ENCODE assay signal across 24 mouse cellular contexts in the genomic region with DNA sequence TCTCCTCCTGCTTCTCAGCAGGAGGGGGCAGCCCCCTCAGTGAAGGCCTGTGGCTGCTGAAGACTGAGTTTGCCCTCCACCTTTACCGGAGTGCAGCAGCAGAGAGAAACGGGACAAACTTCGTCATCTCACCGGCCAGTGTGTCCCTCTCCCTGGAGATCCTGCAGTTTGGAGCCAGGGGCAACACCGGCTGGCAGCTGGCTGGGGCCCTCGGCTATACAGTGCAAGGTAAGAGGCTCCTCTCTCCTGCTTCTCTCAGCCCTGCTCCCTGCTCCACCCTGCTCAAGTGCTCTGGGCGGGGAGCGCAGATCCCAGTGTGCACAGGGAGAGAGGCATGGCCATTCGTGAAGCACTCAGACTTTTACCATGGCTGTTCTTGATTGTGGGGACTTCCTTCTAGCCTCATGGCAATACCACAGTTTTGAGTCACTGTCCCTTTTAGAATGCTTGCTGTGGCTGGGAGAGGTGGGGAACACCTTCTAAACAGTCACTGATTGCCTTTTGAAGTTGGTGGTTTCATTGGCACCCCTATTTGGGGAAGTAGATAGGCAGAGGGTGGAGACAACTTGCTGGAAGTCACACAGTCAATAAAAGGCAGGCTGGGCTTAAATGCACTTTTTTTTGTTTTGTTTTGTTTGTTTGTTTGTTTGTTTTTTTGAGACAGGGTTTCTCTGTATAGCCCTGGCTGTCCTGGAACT. TPM values are rescaled to one million over a fixed set of nuclear protein-coding genes. Genes with fewer than 3 reads are reported as not detected.
DNase-seq lines count a peak whose midpoint lies in the region; ATAC-seq lines count a peak whose summit lies in the region.
"Had no signal": no experiment of that assay in that cellular context is flagged by ENCODE, and none has a peak within 500 bp of the region (broad histone marks: within the 10 kb centered on the region; RNA-seq: fewer than 3 reads in every experiment).

No protein-coding gene starts in this region.

- H3K4me2 ChIP-seq in midbrain, embryonic 16.5 days (ENCODE audit: low read length) = no peak overlapping the region
- H3K4me2 ChIP-seq: heart, embryonic 15.5 days; hindbrain, embryonic 15.5 days; limb, embryonic 15.5 days; lung, embryonic 14.5 days; neural tube, embryonic 12.5 days had no signal

- no peaks in the 10 kb centered on the region for H3K36me3 ChIP-seq in midbrain, embryonic 10.5 days
- H3K36me3 ChIP-seq in midbrain, embryonic 16.5 days (ENCODE audit: control insufficient read depth, insufficient read depth, low read length) = no peaks in the 10 kb centered on the region
- no peaks in the 10 kb centered on the region for H3K36me3 ChIP-seq in splenic B cell, adult 2 months (ENCODE audit: control insufficient read depth, insufficient read depth, low read length, poor library complexity, severe bottlenecking)
- H3K36me3 ChIP-seq: G1E; heart, embryonic 15.5 days; hindbrain, embryonic 15.5 days; limb, embryonic 15.5 days; neural tube, embryonic 12.5 days had no signal

- 51% methylated on average over 9 of the region's 9 CpGs for WGBS in midbrain, embryonic 10.5 days
- 43% methylated on average over 9 of the region's 9 CpGs for WGBS in midbrain, embryonic 16.5 days

- ATAC-seq in midbrain, embryonic 16.5 days = no peak
- peak; percentile 72 for ATAC-seq in granulocyte monocyte progenitor cell, adult 5-6 weeks (replicated peaks; ENCODE audit: poor library complexity, severe bottlenecking)
- ATAC-seq: activated CD4-positive, CD25-positive, alpha-beta regulatory T cell, adult 4 months had no signal

- no peaks in the 10 kb centered on the region for H3K27me3 ChIP-seq in midbrain, embryonic 10.5 days (ENCODE audit: low read depth, poor library complexity, severe bottlenecking)
- H3K27me3 ChIP-seq in midbrain, embryonic 16.5 days (ENCODE audit: control insufficient read depth, insufficient read depth, low read depth, low read length) = no peaks in the 10 kb centered on the region
- H3K27me3 ChIP-seq in splenic B cell, adult 2 months (ENCODE audit: control insufficient read depth, insufficient read depth, low read length, poor library complexity, severe bottlenecking) = no peaks in the 10 kb centered on the region
- H3K27me3 ChIP-seq: heart, embryonic 15.5 days; hindbrain, embryonic 15.5 days; limb, embryonic 15.5 days; neural tube, embryonic 12.5 days had no signal

- no peaks in the 10 kb centered on the region for H3K4me1 ChIP-seq in midbrain, embryonic 10.5 days
- no peaks in the 10 kb centered on the region for H3K4me1 ChIP-seq in midbrain, embryonic 16.5 days (ENCODE audit: control insufficient read depth, insufficient read depth, low read length)
- H3K4me1 ChIP-seq: heart, embryonic 15.5 days; hindbrain, embryonic 15.5 days; limb, embryonic 15.5 days; neural tube, embryonic 12.5 days had no signal

- no peak overlapping the region for H3K9ac ChIP-seq in midbrain, embryonic 16.5 days (ENCODE audit: low read depth, low read length)
- H3K9ac ChIP-seq: heart, embryonic 15.5 days; hindbrain, embryonic 15.5 days; limb, embryonic 15.5 days; lung, embryonic 14.5 days; neural tube, embryonic 12.5 days had no signal

- DNase-seq in adrenal gland, postnatal 25 days = peak; percentile 10
- DNase-seq in adrenal gland, adult 18-20 months (ENCODE audit: low spot score in 2 of 2) = no peak
- DNase-seq in midbrain, embryonic 10.5 days (ENCODE audit: low spot score) = no peak
- DNase-seq in splenic B cell, adult 2 months (ENCODE audit: low read depth, low spot score) = peak; percentile 2
- no peak for DNase-seq in right cerebral cortex, postnatal 4 days
- DNase-seq in embryo, embryonic 10 days (ENCODE audit: low spot score) = no peak
- DNase-seq: cerebellum, adult 8-10 months; gastrocnemius, postnatal 25 days; kidney, adult 11 months; lung, embryonic 14.5 days; midbrain, embryonic 14.5 days; retina, postnatal 1 day had no signal

- H3K4me3 ChIP-seq in midbrain, embryonic 10.5 days = no peak overlapping the region
- no peak overlapping the region for H3K4me3 ChIP-seq in midbrain, embryonic 16.5 days (ENCODE audit: low read depth, low read length)
- H3K4me3 ChIP-seq: erythroblast, embryonic 14.5 days; heart, embryonic 15.5 days; hindbrain, embryonic 15.5 days; layer of hippocampus, adult 2 months; limb, embryonic 15.5 days; neural tube, embryonic 12.5 days had no signal

- no peaks in the 10 kb centered on the region for H3K9me3 ChIP-seq in midbrain, embryonic 10.5 days (replicated peaks)
- H3K9me3 ChIP-seq in midbrain, embryonic 16.5 days (replicated peaks; ENCODE audit: control insufficient read depth, low read length, poor library complexity, severe bottlenecking) = no peaks in the 10 kb centered on the region
- H3K9me3 ChIP-seq: G1E; heart, embryonic 15.5 days; hindbrain, embryonic 15.5 days; limb, embryonic 15.5 days; neural tube, embryonic 12.5 days had no signal

- H3K27ac ChIP-seq in midbrain, embryonic 10.5 days (replicated peaks) = 0 out of 2 replicates have a peak overlapping the region, but pooled peaks have one; percentile 13
- no peak overlapping the region for H3K27ac ChIP-seq in midbrain, embryonic 16.5 days (ENCODE audit: low read length)
- H3K27ac ChIP-seq: heart, embryonic 15.5 days; hindbrain, embryonic 15.5 days; layer of hippocampus, adult 2 months; limb, embryonic 15.5 days; neural tube, embryonic 12.5 days had no signal

RNA-seq across cellular contexts. Expression of a gene that starts 1.7 kb away (rescaled TPM):
- not detected in 2 replicates for total RNA-seq in adrenal gland, postnatal 25 days (2021)
- total RNA-seq in adrenal gland, adult 18-20 months (2021) = not detected
- not detected in 2 replicates for polyA plus RNA-seq in midbrain, embryonic 10.5 days (2016; fragmentation: Nextera tagmentation; extraction: Ambion mirVana)
- not detected in 2 replicates for polyA plus RNA-seq in midbrain, embryonic 16.5 days (2015; fragmentation: Nextera tagmentation; extraction: Ambion mirVana)
- total RNA-seq in granulocyte monocyte progenitor cell, adult 5-6 weeks (2014; fragmentation: Nextera tagmentation) = not detected in 2 replicates
- not detected in 2 replicates for total RNA-seq in granulocyte monocyte progenitor cell, adult 5-6 weeks (2017)
- total RNA-seq: G1E; gastrocnemius, postnatal 25 days; layer of hippocampus, adult 2 months; left cerebral cortex, adult 8-10 months had no signal
- polyA plus RNA-seq: activated CD4-positive, CD25-positive, alpha-beta regulatory T cell, adult 4 months; erythroblast, embryonic 14.5 days; G1E; heart, embryonic 15.5 days; limb, embryonic 15.5 days; lung, embryonic 14.5 days; midbrain, embryonic 14.5 days; neural tube, embryonic 12.5 days; spleen, adult 2 months had no signal

Comparison
In these comparisons a context has a peak if more than half of its experiments do, and no peak if none do; other contexts are left out.
1. DNase-seq: peak in adrenal gland, postnatal 25 days (single experiment) and splenic B cell, adult 2 months (single experiment); none in adrenal gland, adult 18-20 months (0 of 2), midbrain, embryonic 10.5 days (single experiment), right cerebral cortex, postnatal 4 days (single experiment) and embryo, embryonic 10 days (single experiment).